Mouse (Mus musculus) midbrain, embryonic 16.5 days (tissue): Measurements from ENCODE around the gene Tapbpl. TPM values are rescaled to one million over a fixed set of nuclear protein-coding genes. Genes with fewer than 3 reads are reported as not detected.

ENCODE experiments used
- ATAC-seq: fragments of 200-750 bp; cut with Nextera tagmentation; 2 replicates; pipeline ENCODE4 v1.8.0; 2017; ENCODE audit warnings: moderate TSS enrichment
- H3K27ac ChIP-seq: fragments of 300-500 bp; sonication (generic); 2 replicates; pipeline ENCODE4 v1.5.1; 2014; ENCODE audit warnings: mild to moderate bottlenecking, low read length, mixed read lengths
- H3K27me3 ChIP-seq: fragments of 300-500 bp; sonication (generic); 2 replicates; pipeline ENCODE4 v1.6.1; 2014; ENCODE audit warnings: low read depth, low read length, mixed read lengths; ENCODE audit not compliant: control insufficient read depth, insufficient read depth
- H3K36me3 ChIP-seq: fragments of 300-500 bp; sonication (generic); 2 replicates; pipeline ENCODE4 v1.6.1; 2014; ENCODE audit warnings: mild to moderate bottlenecking, low read length, moderate library complexity, mixed read lengths; ENCODE audit not compliant: control insufficient read depth, insufficient read depth
- H3K4me1 ChIP-seq: fragments of 300-500 bp; sonication (generic); 2 replicates; pipeline ENCODE4 v1.6.1; 2014; ENCODE audit warnings: mild to moderate bottlenecking, low read length, mixed read lengths; ENCODE audit not compliant: control insufficient read depth, insufficient read depth
- H3K4me2 ChIP-seq: fragments of 300-500 bp; sonication (generic); 2 replicates; pipeline ENCODE4 v1.6.1; 2014; ENCODE audit warnings: mild to moderate bottlenecking, low read length, mixed read lengths
- H3K4me3 ChIP-seq: fragments of 300-500 bp; sonication (generic); 2 replicates; pipeline ENCODE4 v1.5.1; 2014; ENCODE audit warnings: low read depth, mild to moderate bottlenecking, low read length, moderate library complexity, mixed read lengths
- H3K9ac ChIP-seq: fragments of 300-500 bp; sonication (generic); 2 replicates; pipeline ENCODE4 v1.6.1; 2014; ENCODE audit warnings: low read depth, low read length, mixed read lengths
- H3K9me3 ChIP-seq: fragments of 300-500 bp; sonication (generic); replicated peaks from 2 replicates; pipeline ENCODE4 v1.6.1; 2014; ENCODE audit warnings: mild to moderate bottlenecking, low read length, mixed read lengths; ENCODE audit not compliant: control insufficient read depth, poor library complexity, severe bottlenecking
- WGBS: fragments of 180-500 bp; shearing (Covaris S2); extraction: QIAGEN DNeasy Blood & Tissue Kit; methylation state at CpG from one replicate; pipeline ENCODE4 v1.1.7; 2014; 5-methylcytosine and 5-hydroxymethylcytosine counted together
- polyA plus RNA-seq: library from polyadenylated mRNA; unstranded; fragments of >200 nt; fragmentation: Nextera tagmentation; extraction: Ambion mirVana; gene quantifications from 2 replicates; pipeline ENCODE4 v1.2.1, GENCODE M21; 2015

The Tapbpl gene
- polyA plus RNA-seq, 1 experiment from 2014 or later: 8.3 TPM

GRCm38 (mm10) chr6:125233816-125234519 lies 2.3 kb upstream of the Tapbpl start:
- Histone ChIP-seq H3K4me2 (no peak overlapping the region), H3K4me3 (no peak overlapping the region), H3K4me1 (peaks cover 20% of the 10 kb centered on the region), H3K9ac (no peak overlapping the region), H3K36me3 (no peaks in the 10 kb centered on the region), H3K9me3 (no peaks in the 10 kb centered on the region), H3K27me3 (no peaks in the 10 kb centered on the region), H3K27ac (no peak overlapping the region)
- WGBS: 65% methylated on average over 7 of the region's 7 CpGs
- no peak for ATAC-seq

GRCm38 (mm10) chr6:125232516-125232915 lies 856 bp upstream of the Tapbpl start:
- no peaks in the 10 kb centered on the region for H3K9me3 ChIP-seq
- no peak overlapping the region for H3K9ac ChIP-seq
- no peaks in the 10 kb centered on the region for H3K36me3 ChIP-seq
- no peak overlapping the region for H3K4me2 ChIP-seq
- ATAC-seq: no peak
- H3K27me3 ChIP-seq: no peaks in the 10 kb centered on the region
- WGBS: 80% methylated on average over 6 of the region's 6 CpGs
- peaks cover 20% of the 10 kb centered on the region for H3K4me1 ChIP-seq
- H3K27ac ChIP-seq: no peak overlapping the region
- H3K4me3 ChIP-seq: no peak overlapping the region

GRCm38 (mm10) chr6:125232045-125232437 lies 381 bp upstream of the Tapbpl start:
- Histone ChIP-seq H3K36me3 (no peaks in the 10 kb centered on the region), H3K4me3 (peak overlapping the region; percentile 45; the same call in 1 of the 2 replicates), H3K9ac (peak overlapping the region; percentile 76; the same call in 1 of the 2 replicates), H3K4me2 (peak overlapping the region; percentile 89), H3K4me1 (peaks cover 20% of the 10 kb centered on the region), H3K27me3 (no peaks in the 10 kb centered on the region), H3K27ac (no peak overlapping the region; the same call in 1 of the 2 replicates), H3K9me3 (no peaks in the 10 kb centered on the region)
- WGBS: 57% methylated on average over 4 of the region's 4 CpGs
- ATAC-seq: peak; percentile 37

- Histone ChIP-seq H3K4me2 (peak overlapping the region; percentile 89), H3K27ac (peak overlapping the region; percentile 64), H3K36me3 (no peaks in the 10 kb centered on the region), H3K4me1 (peaks cover 20% of the 10 kb centered on the region), H3K9me3 (no peaks in the 10 kb centered on the region), H3K4me3 (no peak overlapping the region), H3K9ac (peak overlapping the region; percentile 48; the same call in 1 of the 2 replicates), H3K27me3 (no peaks in the 10 kb centered on the region)
- WGBS: 66% methylated on average over 9 of the region's 9 CpGs
- peak; percentile 33 for ATAC-seq
These were observed 1.1 kb downstream of the Tapbpl start for GRCm38 (mm10) chr6:125230571-125230970.

GRCm38 (mm10) chr6:125225518-125226115 lies 6.0 kb downstream of the Tapbpl start:
- H3K9me3 ChIP-seq: no peaks in the 10 kb centered on the region
- no peaks in the 10 kb centered on the region for H3K27me3 ChIP-seq
- no peaks in the 10 kb centered on the region for H3K36me3 ChIP-seq
- WGBS: 86% methylated on average over 5 of the region's 5 CpGs
- H3K27ac ChIP-seq: no peak overlapping the region
- H3K4me3 ChIP-seq: no peak overlapping the region
- H3K4me1 ChIP-seq: peaks cover 4% of the 10 kb centered on the region
- no peak overlapping the region for H3K4me2 ChIP-seq
- ATAC-seq: no peak
- H3K9ac ChIP-seq: no peak overlapping the region

- Histone ChIP-seq H3K27me3 (no peaks in the 10 kb centered on the region), H3K9me3 (no peaks in the 10 kb centered on the region), H3K27ac (no peak overlapping the region), H3K4me3 (no peak overlapping the region), H3K4me1 (no peaks in the 10 kb centered on the region), H3K4me2 (no peak overlapping the region), H3K36me3 (no peaks in the 10 kb centered on the region), H3K9ac (no peak overlapping the region)
- WGBS: 89% methylated on average over 3 of the region's 3 CpGs
- ATAC-seq: no peak
These were observed 9.1 kb downstream of the Tapbpl start for GRCm38 (mm10) chr6:125222577-125222976.

- Histone ChIP-seq H3K4me2 (no peak overlapping the region), H3K9ac (no peak overlapping the region), H3K27me3 (no peaks in the 10 kb centered on the region), H3K4me1 (no peaks in the 10 kb centered on the region), H3K36me3 (no peaks in the 10 kb centered on the region), H3K4me3 (no peak overlapping the region), H3K9me3 (no peaks in the 10 kb centered on the region), H3K27ac (no peak overlapping the region)
- 77% methylated on average over 2 of the region's 2 CpGs for WGBS
- ATAC-seq: no peak
These were observed 9.5 kb downstream of the Tapbpl start for GRCm38 (mm10) chr6:125222146-125222545.

- Histone ChIP-seq H3K4me1 (peaks cover 4% of the 10 kb centered on the region; the same call in 1 of the 2 replicates), H3K36me3 (no peaks in the 10 kb centered on the region), H3K27me3 (no peaks in the 10 kb centered on the region), H3K27ac (no peak overlapping the region), H3K4me2 (no peak overlapping the region), H3K4me3 (no peak overlapping the region), H3K9me3 (no peaks in the 10 kb centered on the region), H3K9ac (no peak overlapping the region)
- WGBS: 93% methylated on average over 19 of the region's 20 CpGs
- ATAC-seq: no peak
These were observed 10.4 kb downstream of the Tapbpl start for GRCm38 (mm10) chr6:125221115-125221745.

GRCm38 (mm10) chr6:125218963-125219362 lies 12.7 kb downstream of the Tapbpl start:
- H3K9ac ChIP-seq: no peak overlapping the region
- no peak overlapping the region for H3K4me2 ChIP-seq
- H3K9me3 ChIP-seq: no peaks in the 10 kb centered on the region
- WGBS: 89% methylated on average over 4 of the region's 4 CpGs
- no peaks in the 10 kb centered on the region for H3K27me3 ChIP-seq
- no peak for ATAC-seq
- H3K27ac ChIP-seq: no peak overlapping the region
- H3K4me3 ChIP-seq: no peak overlapping the region
- no peaks in the 10 kb centered on the region for H3K36me3 ChIP-seq
- H3K4me1 ChIP-seq: peaks cover 7% of the 10 kb centered on the region
